Mouse (Mus musculus) kidney, adult 10 weeks (tissue): Measurements from ENCODE around the gene Id3. TPM values are rescaled to one million over a fixed set of nuclear protein-coding genes. Genes with fewer than 3 reads are reported as not detected.

Source experiments
- polyA plus RNA-seq: library from polyadenylated mRNA; stranded (reverse); fragments of 350-450 nt; fragmentation: Illumina TruSeq; extraction: RNeasy Lipid Tissue Mini Kit (QIAGEN cat#74804); gene quantifications from one replicate; pipeline ENCODE4 v1.2.3, GENCODE M21; 2014; ENCODE audit warnings: low read depth, low replicate concordance

Gene Id3
- 8.2 TPM for polyA plus RNA-seq

GRCm38 (mm10) chr4:136143193-136143976, at the start of gene Id3:
Id3 (plus strand) TSS chr4:136143497.

GRCm38 (mm10) chr4:136172011-136172541, 28.8 kb downstream of the Id3 start, which contains the start of gene E2f2:
E2f2 (plus strand) TSS chr4:136172394.

Other genes starting within 250 kb of the Id3 start
- gene Cnr2, start 248.1 kb upstream of the Id3 start, polyA plus RNA-seq, result 0.49 TPM
- 27.0 TPM for gene Fuca1, start 222.8 kb upstream of the Id3 start, polyA plus RNA-seq
- 23.5 TPM for gene Hmgcl, start 197.0 kb upstream of the Id3 start, polyA plus RNA-seq
- gene Gale, start 179.8 kb upstream of the Id3 start, polyA plus RNA-seq, result not detected
- 0.49 TPM for gene Lypla2, start 170.9 kb upstream of the Id3 start, polyA plus RNA-seq
- 23.6 TPM for gene Pithd1, start 156.2 kb upstream of the Id3 start, polyA plus RNA-seq
- gene Eloa, start 121.7 kb upstream of the Id3 start, polyA plus RNA-seq, result 17.1 TPM
- gene Rpl11, start 90.1 kb upstream of the Id3 start, polyA plus RNA-seq, result 235 TPM
- 0.28 TPM for gene E2f2, start 28.9 kb downstream of the Id3 start, polyA plus RNA-seq
- 0.77 TPM for gene Asap3, start 62.9 kb downstream of the Id3 start, polyA plus RNA-seq
- 27.6 TPM for gene Tcea3, start 104.2 kb downstream of the Id3 start, polyA plus RNA-seq
- 4.6 TPM for gene Zfp46, start 141.2 kb downstream of the Id3 start, polyA plus RNA-seq
- 93.0 TPM for gene Hnrnpr, start 167.4 kb downstream of the Id3 start, polyA plus RNA-seq